In genomic region chr7:16885905-16886304, GRCm38 (mm10) we compare ENCODE assay signal across 9 mouse cellular contexts. TPM values are rescaled to one million over a fixed set of nuclear protein-coding genes. Genes with fewer than 3 reads are reported as not detected.
DNase-seq lines count a peak whose midpoint lies in the region; ATAC-seq and TF ChIP-seq lines count a peak whose summit lies in the region.
"Had no signal": no experiment of that assay in that cellular context is flagged by ENCODE, and none has a peak within 500 bp of the region (broad histone marks: within the 10 kb centered on the region; RNA-seq: fewer than 3 reads in every experiment).

No protein-coding gene starts in this region.

- peaks cover 65% of the 10 kb centered on the region for H3K27me3 ChIP-seq in liver, embryonic 11.5 days (replicated peaks; ENCODE audit: control insufficient read depth, insufficient read depth, low read length)
- peaks cover 43% of the 10 kb centered on the region for H3K27me3 ChIP-seq in liver, postnatal 0 days (ENCODE audit: insufficient read depth, low read length)
- H3K27me3 ChIP-seq in embryonic facial prominence, embryonic 14.5 days (replicated peaks; ENCODE audit: control insufficient read depth, insufficient read depth, low read length) = no peaks in the 10 kb centered on the region
- H3K27me3 ChIP-seq in hindbrain, embryonic 14.5 days (ENCODE audit: control insufficient read depth, insufficient read depth, low read length) = peaks cover 38% of the 10 kb centered on the region
- peaks cover 76% of the 10 kb centered on the region for H3K27me3 ChIP-seq in neural tube, embryonic 13.5 days

- H3K4me3 ChIP-seq in liver, embryonic 11.5 days (ENCODE audit: low read depth, low read length) = peak overlapping the region; percentile 41
- no peak overlapping the region for H3K4me3 ChIP-seq in liver, postnatal 0 days (ENCODE audit: low read depth, low read length)
- H3K4me3 ChIP-seq in embryonic facial prominence, embryonic 14.5 days (ENCODE audit: low read depth, low read length) = peak overlapping the region; percentile 30
- peak overlapping the region; percentile 25 for H3K4me3 ChIP-seq in hindbrain, embryonic 14.5 days (replicated peaks; ENCODE audit: low read length)
- peak overlapping the region; percentile 25 for H3K4me3 ChIP-seq in neural tube, embryonic 13.5 days

- no peaks in the 10 kb centered on the region; the same call in 1 of the 2 replicates for H3K4me1 ChIP-seq in liver, embryonic 11.5 days (replicated peaks; ENCODE audit: control insufficient read depth, insufficient read depth, low read length)
- H3K4me1 ChIP-seq in liver, postnatal 0 days (ENCODE audit: insufficient read depth) = no peaks in the 10 kb centered on the region
- peaks cover 3% of the 10 kb centered on the region; the same call in 1 of the 2 replicates for H3K4me1 ChIP-seq in embryonic facial prominence, embryonic 14.5 days (ENCODE audit: control insufficient read depth, insufficient read depth, low read length)
- no peaks in the 10 kb centered on the region for H3K4me1 ChIP-seq in hindbrain, embryonic 14.5 days (replicated peaks; ENCODE audit: control insufficient read depth, insufficient read depth, low read length)
- H3K4me1 ChIP-seq in neural tube, embryonic 13.5 days (replicated peaks) = peaks cover 4% of the 10 kb centered on the region

- H3K36me3 ChIP-seq in liver, embryonic 11.5 days (ENCODE audit: control insufficient read depth, insufficient read depth, low read length) = peaks cover 25% of the 10 kb centered on the region
- H3K36me3 ChIP-seq in liver, postnatal 0 days (replicated peaks; ENCODE audit: insufficient read depth, low read length) = no peaks in the 10 kb centered on the region
- peaks cover 70% of the 10 kb centered on the region for H3K36me3 ChIP-seq in embryonic facial prominence, embryonic 14.5 days (ENCODE audit: control insufficient read depth, insufficient read depth, low read length)
- H3K36me3 ChIP-seq in hindbrain, embryonic 14.5 days (replicated peaks; ENCODE audit: control insufficient read depth, insufficient read depth) = peaks cover 44% of the 10 kb centered on the region
- H3K36me3 ChIP-seq in neural tube, embryonic 13.5 days = peaks cover 61% of the 10 kb centered on the region

- TF ChIP-seq EP300 in liver, postnatal 0 days (IDR thresholded peaks at IDR 0.05; ENCODE audit: low read depth) = no peak

- WGBS in liver, embryonic 11.5 days = 40% methylated on average over 57 of the region's 59 CpGs
- WGBS in liver, postnatal 0 days (ENCODE audit: insufficient replicate concordance) = 41% methylated on average over 41 of the region's 59 CpGs
- 57% methylated on average over 29 of the region's 59 CpGs for WGBS in embryonic facial prominence, embryonic 14.5 days
- 39% methylated on average over 59 of the region's 59 CpGs for WGBS in hindbrain, embryonic 14.5 days
- 40% methylated on average over 59 of the region's 59 CpGs for WGBS in neural tube, embryonic 13.5 days

- no peak for DNase-seq in liver, embryonic 11.5 days (ENCODE audit: low spot score)
- DNase-seq in liver, postnatal 0 days = no peak
- DNase-seq in embryonic facial prominence, embryonic 14.5 days (ENCODE audit: low spot score) = no peak
- DNase-seq in hindbrain, embryonic 14.5 days (ENCODE audit: low spot score) = no peak
- DNase-seq in ovary, adult 18-20 months (ENCODE audit: low spot score) = no peak
- no peak for DNase-seq in right cerebral cortex, postnatal 36 days (ENCODE audit: low spot score in 2 of 2)
- DNase-seq: heart, postnatal 4 days; thymus, postnatal 25 days had no signal

- TF ChIP-seq CTCF in liver, postnatal 0 days (IDR thresholded peaks at IDR 0.05; ENCODE audit: low read depth) = no peak

- ATAC-seq in liver, embryonic 11.5 days (replicated peaks; ENCODE audit: low FRiP score) = no peak
- no peak for ATAC-seq in liver, postnatal 0 days
- no peak for ATAC-seq in embryonic facial prominence, embryonic 14.5 days (ENCODE audit: low read depth)
- ATAC-seq in hindbrain, embryonic 14.5 days (ENCODE audit: low FRiP score) = no peak
- no peak for ATAC-seq in neural tube, embryonic 13.5 days (ENCODE audit: low read depth)

- H3K27ac ChIP-seq in liver, embryonic 11.5 days (ENCODE audit: low read depth, low read length) = no peak overlapping the region
- H3K27ac ChIP-seq in liver, postnatal 0 days (ENCODE audit: low read depth) = no peak overlapping the region
- H3K27ac ChIP-seq in embryonic facial prominence, embryonic 14.5 days (replicated peaks; ENCODE audit: low read depth, low read length) = no peak overlapping the region
- no peak overlapping the region for H3K27ac ChIP-seq in hindbrain, embryonic 14.5 days
- H3K27ac ChIP-seq in neural tube, embryonic 13.5 days (replicated peaks) = no peak overlapping the region

- H3K9ac ChIP-seq in liver, embryonic 11.5 days (ENCODE audit: low read depth, low read length) = no peak overlapping the region
- no peak overlapping the region for H3K9ac ChIP-seq in liver, postnatal 0 days (replicated peaks)
- H3K9ac ChIP-seq in embryonic facial prominence, embryonic 14.5 days (ENCODE audit: low read depth, low read length) = 0 out of 2 replicates have a peak overlapping the region, but pooled peaks have one; percentile 30
- no peak overlapping the region for H3K9ac ChIP-seq in hindbrain, embryonic 14.5 days
- H3K9ac ChIP-seq in neural tube, embryonic 13.5 days = no peak overlapping the region

- H3K4me2 ChIP-seq in liver, embryonic 11.5 days = peak overlapping the region; percentile 53; the same call in 1 of the 2 replicates
- no peak overlapping the region for H3K4me2 ChIP-seq in liver, postnatal 0 days (ENCODE audit: low read depth, low read length)
- H3K4me2 ChIP-seq in embryonic facial prominence, embryonic 14.5 days (ENCODE audit: low read depth, low read length) = 0 out of 2 replicates have a peak overlapping the region, but pooled peaks have one; percentile 26
- no peak overlapping the region for H3K4me2 ChIP-seq in hindbrain, embryonic 14.5 days (replicated peaks)
- peak overlapping the region; percentile 32; the same call in 1 of the 2 replicates for H3K4me2 ChIP-seq in neural tube, embryonic 13.5 days

- peaks cover 8% of the 10 kb centered on the region for H3K9me3 ChIP-seq in liver, embryonic 11.5 days (ENCODE audit: control insufficient read depth, low read length)
- H3K9me3 ChIP-seq in liver, postnatal 0 days (ENCODE audit: low read length) = peaks cover 11% of the 10 kb centered on the region
- peaks cover 12% of the 10 kb centered on the region; the same call in 1 of the 2 replicates for H3K9me3 ChIP-seq in embryonic facial prominence, embryonic 14.5 days (ENCODE audit: control insufficient read depth, low read length)
- H3K9me3 ChIP-seq in hindbrain, embryonic 14.5 days (ENCODE audit: control insufficient read depth, low read length) = peaks cover 8% of the 10 kb centered on the region; the same call in 1 of the 2 replicates
- peaks cover 13% of the 10 kb centered on the region for H3K9me3 ChIP-seq in neural tube, embryonic 13.5 days

RNA-seq across cellular contexts. Expression of gene Gng8, which starts 5.7 kb away (rescaled TPM):
- 1.8 and 3.3 TPM in 2 replicates for polyA plus RNA-seq in liver, embryonic 11.5 days (2014; fragmentation: Nextera tagmentation; extraction: Ambion mirVana)
- 0.15 and 0.20 TPM in 2 replicates for polyA plus RNA-seq in liver, postnatal 0 days (2015; fragmentation: Nextera tagmentation; extraction: Ambion mirVana)
- polyA plus RNA-seq in embryonic facial prominence, embryonic 14.5 days (2014; fragmentation: Nextera tagmentation; extraction: Ambion mirVana) = 27.0 and 29.1 TPM in 2 replicates
- 0.78 and 2.5 TPM in 2 replicates for polyA plus RNA-seq in hindbrain, embryonic 14.5 days (2014; fragmentation: Nextera tagmentation; extraction: Ambion mirVana)
- 15.4 and 24.1 TPM in 2 replicates for polyA plus RNA-seq in neural tube, embryonic 13.5 days (2015; fragmentation: Nextera tagmentation; extraction: Ambion mirVana)

RNA-seq across cellular contexts. Expression of gene Dact3, which starts 10.8 kb away (rescaled TPM):
- polyA plus RNA-seq in liver, embryonic 11.5 days (2014; fragmentation: Nextera tagmentation; extraction: Ambion mirVana) = 2.5 and 2.6 TPM in 2 replicates
- polyA plus RNA-seq in liver, postnatal 0 days (2015; fragmentation: Nextera tagmentation; extraction: Ambion mirVana) = 0.09 TPM in 2 replicates
- 7.2 and 7.6 TPM in 2 replicates for polyA plus RNA-seq in embryonic facial prominence, embryonic 14.5 days (2014; fragmentation: Nextera tagmentation; extraction: Ambion mirVana)
- 5.8 and 6.6 TPM in 2 replicates for polyA plus RNA-seq in hindbrain, embryonic 14.5 days (2014; fragmentation: Nextera tagmentation; extraction: Ambion mirVana)
- polyA plus RNA-seq in neural tube, embryonic 13.5 days (2015; fragmentation: Nextera tagmentation; extraction: Ambion mirVana) = 3.7 and 3.9 TPM in 2 replicates

RNA-seq across cellular contexts. Expression of gene Ptgir, which starts 20.4 kb away (rescaled TPM):
- 1.2 and 1.3 TPM in 2 replicates for polyA plus RNA-seq in liver, embryonic 11.5 days (2014; fragmentation: Nextera tagmentation; extraction: Ambion mirVana)
- 1.1 and 1.7 TPM in 2 replicates for polyA plus RNA-seq in liver, postnatal 0 days (2015; fragmentation: Nextera tagmentation; extraction: Ambion mirVana)
- 1.8 and 1.9 TPM in 2 replicates for polyA plus RNA-seq in embryonic facial prominence, embryonic 14.5 days (2014; fragmentation: Nextera tagmentation; extraction: Ambion mirVana)
- polyA plus RNA-seq in hindbrain, embryonic 14.5 days (2014; fragmentation: Nextera tagmentation; extraction: Ambion mirVana) = 0.26 TPM in 1 of 2 replicates, not detected in the other
- polyA plus RNA-seq in neural tube, embryonic 13.5 days (2015; fragmentation: Nextera tagmentation; extraction: Ambion mirVana) = 3.1 and 3.6 TPM in 2 replicates

RNA-seq across cellular contexts. Expression of gene Calm3, which starts 38.0 kb away (rescaled TPM):
- 147 and 169 TPM in 2 replicates for polyA plus RNA-seq in liver, embryonic 11.5 days (2014; fragmentation: Nextera tagmentation; extraction: Ambion mirVana)
- 58.8 and 60.3 TPM in 2 replicates for polyA plus RNA-seq in liver, postnatal 0 days (2015; fragmentation: Nextera tagmentation; extraction: Ambion mirVana)
- polyA plus RNA-seq in embryonic facial prominence, embryonic 14.5 days (2014; fragmentation: Nextera tagmentation; extraction: Ambion mirVana) = 164 and 189 TPM in 2 replicates
- 510 and 527 TPM in 2 replicates for polyA plus RNA-seq in hindbrain, embryonic 14.5 days (2014; fragmentation: Nextera tagmentation; extraction: Ambion mirVana)
- 275 and 297 TPM in 2 replicates for polyA plus RNA-seq in neural tube, embryonic 13.5 days (2015; fragmentation: Nextera tagmentation; extraction: Ambion mirVana)

RNA-seq across cellular contexts. Expression of gene Prkd2, which starts 43.2 kb away (rescaled TPM):
- 7.6 and 8.4 TPM in 2 replicates for polyA plus RNA-seq in liver, embryonic 11.5 days (2014; fragmentation: Nextera tagmentation; extraction: Ambion mirVana)
- 4.3 and 5.0 TPM in 2 replicates for polyA plus RNA-seq in liver, postnatal 0 days (2015; fragmentation: Nextera tagmentation; extraction: Ambion mirVana)
- polyA plus RNA-seq in embryonic facial prominence, embryonic 14.5 days (2014; fragmentation: Nextera tagmentation; extraction: Ambion mirVana) = 14.4 and 16.5 TPM in 2 replicates
- 5.6 and 5.8 TPM in 2 replicates for polyA plus RNA-seq in hindbrain, embryonic 14.5 days (2014; fragmentation: Nextera tagmentation; extraction: Ambion mirVana)
- 6.3 and 6.8 TPM in 2 replicates for polyA plus RNA-seq in neural tube, embryonic 13.5 days (2015; fragmentation: Nextera tagmentation; extraction: Ambion mirVana)

Comparison
In these comparisons a context has a peak if more than half of its experiments do, and no peak if none do; other contexts are left out.
1. H3K4me2 ChIP-seq: peak in liver, embryonic 11.5 days (single experiment), embryonic facial prominence, embryonic 14.5 days (single experiment) and neural tube, embryonic 13.5 days (single experiment); none in liver, postnatal 0 days (single experiment) and hindbrain, embryonic 14.5 days (single experiment).